Mouse (Mus musculus) forebrain, embryonic 16.5 days (tissue): Measurements from ENCODE around the gene Trim56. TPM values are rescaled to one million over a fixed set of nuclear protein-coding genes. Genes with fewer than 3 reads are reported as not detected.

Experiments
- ATAC-seq: fragments of 200-750 bp; cut with Nextera tagmentation; 2 replicates; pipeline ENCODE4 v1.8.0; 2017; ENCODE audit warnings: mild to moderate bottlenecking, moderate library complexity
- H3K27ac ChIP-seq: fragments of 300-500 bp; sonication (generic); 2 replicates; pipeline ENCODE4 v1.5.1; 2014; ENCODE audit warnings: low read length, control low read depth
- H3K27me3 ChIP-seq: fragments of 300-500 bp; sonication (generic); replicated peaks from 2 replicates; pipeline ENCODE4 v1.6.1; 2014; ENCODE audit warnings: low read length; ENCODE audit not compliant: control insufficient read depth, insufficient read depth
- H3K36me3 ChIP-seq: fragments of 300-500 bp; sonication (generic); 2 replicates; pipeline ENCODE4 v1.6.1; 2014; ENCODE audit not compliant: control insufficient read depth, insufficient read depth
- H3K4me1 ChIP-seq: fragments of 300-500 bp; sonication (generic); replicated peaks from 2 replicates; pipeline ENCODE4 v1.6.1; 2014; ENCODE audit warnings: low read length; ENCODE audit not compliant: control insufficient read depth, insufficient read depth
- H3K4me2 ChIP-seq: fragments of 300-500 bp; sonication (generic); 2 replicates; pipeline ENCODE4 v1.6.1; 2014; ENCODE audit warnings: mild to moderate bottlenecking, low read length, control low read depth
- H3K4me3 ChIP-seq: fragments of 300-500 bp; sonication (generic); replicated peaks from 2 replicates; pipeline ENCODE4 v1.5.1; 2014; ENCODE audit warnings: mild to moderate bottlenecking, low read length, control low read depth
- H3K9ac ChIP-seq: fragments of 300-500 bp; sonication (generic); replicated peaks from 2 replicates; pipeline ENCODE4 v1.6.1; 2014; ENCODE audit warnings: low read depth, low read length, control low read depth
- H3K9me3 ChIP-seq: fragments of 300-500 bp; sonication (generic); 2 replicates; pipeline ENCODE4 v1.6.1; 2016; ENCODE audit warnings: low read length; ENCODE audit not compliant: control insufficient read depth
- WGBS: fragments of 180-500 bp; shearing (Covaris S2); extraction: QIAGEN DNeasy Blood & Tissue Kit; methylation state at CpG from one replicate; pipeline ENCODE4 v1.1.7; 2014; 5-methylcytosine and 5-hydroxymethylcytosine counted together
- polyA plus RNA-seq: library from polyadenylated mRNA; unstranded; fragments of >200 nt; fragmentation: Nextera tagmentation; extraction: Ambion mirVana; gene quantifications from 2 replicates; pipeline ENCODE4 v1.2.1, GENCODE M21; 2015

Trim56 gene
- polyA plus RNA-seq, 1 experiment from 2014 or later: 2.6 TPM

DNA sequence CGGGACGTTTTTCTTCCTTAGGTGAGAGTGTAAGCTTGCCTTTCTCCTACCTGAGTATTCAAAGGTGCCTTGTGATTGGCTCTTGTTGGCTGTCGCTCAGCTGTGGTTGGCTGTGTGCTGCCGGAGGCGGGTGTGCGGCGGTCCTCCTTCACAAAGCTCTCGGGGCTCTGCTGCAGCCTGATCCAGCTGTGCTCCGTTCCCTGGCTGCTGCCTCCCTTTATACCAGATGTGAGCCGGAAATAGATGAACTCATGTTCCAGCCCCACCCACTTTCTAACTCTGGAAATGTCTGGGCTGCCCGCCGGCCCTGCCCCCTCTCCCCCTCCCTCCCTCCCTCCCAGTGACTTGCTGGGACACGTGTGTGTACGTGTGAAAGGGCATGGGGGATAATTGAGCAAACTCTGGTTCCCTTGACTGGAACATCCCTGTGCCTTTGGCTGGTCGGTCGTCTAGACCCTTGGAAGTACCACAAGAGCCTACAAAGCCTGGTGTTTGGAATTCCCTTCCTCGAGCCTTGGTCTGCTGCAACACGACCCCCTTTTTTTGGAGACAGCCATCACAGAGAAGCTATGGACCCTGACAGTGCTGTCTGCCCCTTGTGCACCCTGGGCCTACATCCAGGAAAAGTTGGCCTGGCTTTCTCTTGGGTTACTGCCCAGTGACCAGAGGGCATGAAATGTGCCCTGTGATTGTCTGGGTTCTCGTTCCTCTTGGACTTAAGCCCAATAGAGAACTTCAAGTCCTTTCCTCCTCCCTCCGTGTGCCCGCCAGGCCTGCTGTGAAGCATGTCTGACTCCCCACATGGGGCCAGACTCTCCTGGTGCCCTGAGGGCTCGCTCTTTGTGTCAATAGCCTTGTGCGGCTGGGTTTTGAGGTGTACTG lies 43.7 kb downstream of the Trim56 start, which contains the start of gene Serpine1:
Gene Serpine1 (minus strand): TSS at position 190 of the 882 bp plus-strand sequence.
- H3K9ac ChIP-seq: peak within 1 kb of the TSS; percentile 28
- WGBS: 17% methylated on average over 23 of the region's 23 CpGs
- H3K27ac ChIP-seq: peak within 1 kb of the TSS; percentile 43
- no peaks in the 10 kb centered on the region for H3K27me3 ChIP-seq
- H3K9me3 ChIP-seq: no peaks in the 10 kb centered on the region
- H3K4me1 ChIP-seq: peaks cover 11% of the 10 kb centered on the region
- H3K4me2 ChIP-seq: peak within 1 kb of the TSS; percentile 52
- ATAC-seq: peak; percentile 94
- H3K36me3 ChIP-seq: no peaks in the 10 kb centered on the region
- H3K4me3 ChIP-seq: peak within 1 kb of the TSS; percentile 30

DNA sequence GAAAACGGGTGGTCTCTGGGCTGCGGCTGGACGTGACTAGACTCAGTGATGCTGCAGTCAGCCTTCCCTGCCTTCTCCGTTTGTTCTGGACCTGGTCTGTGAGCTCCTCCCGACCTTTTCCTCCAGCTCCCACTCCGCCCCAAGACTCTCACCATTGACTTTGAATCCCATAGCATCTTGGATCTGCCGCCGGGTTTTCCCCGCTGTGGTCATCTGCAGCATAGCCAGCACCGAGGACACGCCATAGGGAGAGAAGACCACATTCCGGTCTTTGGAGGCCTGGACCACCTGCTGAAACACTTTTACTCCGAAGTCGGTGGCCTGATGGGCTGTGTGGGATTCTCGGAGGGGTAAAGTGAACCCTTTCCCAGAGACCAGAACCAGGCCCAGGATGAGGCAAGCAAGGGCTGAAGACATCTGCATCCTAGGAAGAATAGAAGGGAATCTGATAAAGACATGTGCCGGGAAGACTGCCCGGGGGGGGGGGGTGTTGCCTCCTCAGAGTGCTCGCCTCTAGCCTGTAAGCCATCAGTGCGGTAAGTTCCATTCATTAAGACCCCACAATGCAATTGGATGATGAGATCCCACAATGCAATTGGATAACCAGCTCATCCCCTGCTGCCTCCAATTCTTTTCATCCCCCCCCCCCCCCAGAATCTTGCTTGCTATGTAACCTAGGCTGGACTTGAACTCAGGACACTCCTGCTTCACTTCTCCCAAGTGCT lies 45.0 kb downstream of the Trim56 start:
- 88% methylated on average over 19 of the region's 19 CpGs for WGBS
- no peaks in the 10 kb centered on the region for H3K9me3 ChIP-seq
- no peak overlapping the region for H3K4me3 ChIP-seq
- H3K4me1 ChIP-seq: peaks cover 11% of the 10 kb centered on the region
- H3K4me2 ChIP-seq: no peak overlapping the region
- no peaks in the 10 kb centered on the region for H3K36me3 ChIP-seq
- no peak for ATAC-seq
- H3K27me3 ChIP-seq: no peaks in the 10 kb centered on the region
- no peak overlapping the region for H3K27ac ChIP-seq
- no peak overlapping the region for H3K9ac ChIP-seq

DNA sequence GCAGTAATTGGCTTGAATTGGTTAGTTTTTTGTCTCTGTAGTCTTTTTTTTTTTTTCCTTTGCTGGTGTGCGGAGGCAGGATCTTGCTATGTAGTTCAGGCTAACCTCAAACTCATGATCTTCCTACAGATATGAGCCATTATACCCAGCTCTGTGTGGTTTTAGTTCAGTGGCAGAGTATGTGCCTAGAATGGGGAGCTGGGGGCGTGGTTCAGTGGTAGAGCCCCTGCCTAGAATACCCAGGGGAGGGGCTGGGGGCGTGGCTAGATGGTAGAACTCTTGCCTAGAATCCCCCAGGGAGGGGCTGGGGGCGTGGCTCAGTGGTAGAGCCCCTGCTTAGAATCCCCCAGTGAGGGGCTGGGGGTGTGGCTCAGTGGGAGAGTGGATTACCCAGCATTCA lies 47.3 kb downstream of the Trim56 start:
- Histone ChIP-seq H3K4me3 (no peak overlapping the region), H3K9me3 (no peaks in the 10 kb centered on the region), H3K36me3 (no peaks in the 10 kb centered on the region), H3K27ac (no peak overlapping the region), H3K4me2 (no peak overlapping the region), H3K9ac (no peak overlapping the region), H3K4me1 (peaks cover 11% of the 10 kb centered on the region), H3K27me3 (no peaks in the 10 kb centered on the region)
- WGBS: 88% methylated on average over 3 of the region's 4 CpGs
- no peak for ATAC-seq

DNA sequence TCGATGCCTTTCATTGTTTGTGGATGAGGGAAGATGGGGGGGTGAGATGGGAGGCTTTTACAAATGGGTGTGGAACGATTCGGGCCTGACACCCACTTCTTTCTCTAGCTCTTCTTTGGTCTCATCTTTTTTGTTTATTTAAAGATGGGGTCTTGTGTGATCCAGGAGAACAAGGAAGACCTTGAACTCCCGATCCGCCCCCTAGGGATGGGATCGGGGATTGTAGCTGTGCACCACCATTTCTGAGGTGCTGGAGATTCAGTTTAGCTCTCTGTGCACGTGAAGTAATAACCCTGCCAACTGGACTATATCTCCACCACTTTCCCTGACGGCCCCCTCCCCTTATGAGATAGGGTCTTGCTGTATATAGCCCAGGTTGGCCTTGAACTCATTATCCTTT lies 50.1 kb downstream of the Trim56 start:
- Histone ChIP-seq H3K4me1 (no peaks in the 10 kb centered on the region), H3K4me2 (no peak overlapping the region), H3K4me3 (no peak overlapping the region), H3K36me3 (no peaks in the 10 kb centered on the region), H3K27ac (no peak overlapping the region), H3K9me3 (no peaks in the 10 kb centered on the region), H3K27me3 (no peaks in the 10 kb centered on the region), H3K9ac (no peak overlapping the region)
- WGBS: 78% methylated on average over 8 of the region's 8 CpGs
- ATAC-seq: no peak

DNA sequence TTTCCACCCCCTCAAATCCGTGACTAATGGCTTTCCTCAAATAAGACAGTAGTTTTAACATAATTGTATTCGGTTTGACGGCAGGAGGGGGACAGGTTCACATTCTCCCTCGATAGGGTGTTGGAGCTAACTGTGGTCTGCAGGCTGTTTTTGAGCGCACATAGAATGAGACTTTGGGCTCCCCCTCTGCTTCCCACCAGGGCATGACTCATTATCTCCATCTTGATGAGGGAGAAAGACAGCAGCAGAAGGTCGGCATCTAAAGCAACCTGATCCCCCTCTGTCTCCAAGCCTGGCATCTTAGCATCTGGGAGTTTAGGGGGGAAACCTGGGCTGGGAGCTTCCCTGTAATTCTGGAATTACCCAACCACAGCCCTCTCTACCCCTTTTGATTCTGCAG lies 50.6 kb downstream of the Trim56 start:
- no peaks in the 10 kb centered on the region for H3K4me1 ChIP-seq
- H3K9ac ChIP-seq: no peak overlapping the region
- no peak overlapping the region for H3K4me3 ChIP-seq
- H3K36me3 ChIP-seq: no peaks in the 10 kb centered on the region
- no peak overlapping the region for H3K27ac ChIP-seq
- no peaks in the 10 kb centered on the region for H3K9me3 ChIP-seq
- H3K4me2 ChIP-seq: no peak overlapping the region
- H3K27me3 ChIP-seq: no peaks in the 10 kb centered on the region
- no peak for ATAC-seq
- 63% methylated on average over 6 of the region's 6 CpGs for WGBS

DNA sequence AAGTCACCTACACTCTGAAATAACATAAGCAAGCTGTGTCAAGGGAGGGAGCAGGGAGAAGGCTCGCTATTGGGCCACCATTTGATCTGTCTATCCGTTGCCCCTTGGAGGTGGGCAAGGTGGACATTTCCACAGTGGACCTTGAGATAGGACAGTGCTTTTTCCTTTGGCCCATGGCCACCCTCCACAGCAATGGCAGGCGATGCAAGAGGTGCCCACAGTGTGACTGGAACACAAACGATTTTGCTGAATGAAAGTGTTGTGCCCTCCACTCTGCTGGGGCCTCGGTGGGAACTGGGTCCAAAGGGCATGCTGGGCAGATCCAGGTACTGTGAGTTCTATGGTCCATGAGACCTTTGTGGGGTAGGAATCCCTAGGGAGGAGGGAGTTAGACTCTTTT lies 53.4 kb downstream of the Trim56 start:
- WGBS: 90% methylated on average over 5 of the region's 5 CpGs

DNA sequence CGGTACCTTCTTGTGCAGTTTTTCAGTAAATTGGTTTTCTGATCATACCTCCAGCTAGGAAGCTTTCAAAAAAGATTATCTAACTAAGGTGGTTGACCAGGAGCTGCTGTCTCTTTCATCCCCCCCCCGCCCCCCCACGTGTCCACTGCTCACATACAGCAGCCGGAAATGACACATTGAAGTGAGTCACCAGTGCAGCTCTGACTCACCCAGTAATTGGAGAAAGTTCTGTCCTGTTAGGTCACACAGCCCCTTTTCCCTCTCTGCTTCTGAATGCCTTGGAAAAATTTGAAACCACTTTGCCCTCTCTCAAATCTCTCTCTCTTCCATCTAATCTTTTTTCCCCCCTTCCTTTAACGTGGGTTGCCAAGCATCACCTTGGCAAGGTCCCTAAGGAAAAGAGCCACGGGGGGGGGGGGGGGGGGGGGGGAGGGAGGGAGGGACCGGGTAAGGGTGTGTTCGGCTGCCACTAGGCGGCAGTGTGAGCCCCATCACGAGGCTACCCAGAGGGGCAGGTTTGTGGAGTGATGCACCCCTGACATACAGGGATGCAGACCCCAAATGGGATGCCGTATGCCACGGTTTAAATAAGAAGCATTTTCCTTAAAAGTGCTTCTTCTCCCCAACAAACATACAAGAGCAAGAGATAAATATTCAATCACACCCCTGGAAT lies 54.1 kb downstream of the Trim56 start:
- no peak overlapping the region for H3K4me2 ChIP-seq
- H3K27ac ChIP-seq: no peak overlapping the region
- ATAC-seq: no peak
- no peaks in the 10 kb centered on the region for H3K36me3 ChIP-seq
- 24% methylated on average over 11 of the region's 12 CpGs for WGBS
- no peaks in the 10 kb centered on the region for H3K4me1 ChIP-seq
- no peaks in the 10 kb centered on the region for H3K27me3 ChIP-seq
- H3K9me3 ChIP-seq: no peaks in the 10 kb centered on the region
- no peak overlapping the region for H3K9ac ChIP-seq
- no peak overlapping the region for H3K4me3 ChIP-seq

More for the DNA sequence above, 53.4 kb downstream of the Trim56 start:
- Histone ChIP-seq H3K4me2 (no peak overlapping the region), H3K36me3 (no peaks in the 10 kb centered on the region), H3K27me3 (no peaks in the 10 kb centered on the region), H3K9ac (no peak overlapping the region), H3K27ac (no peak overlapping the region), H3K4me1 (no peaks in the 10 kb centered on the region), H3K4me3 (no peak overlapping the region), H3K9me3 (no peaks in the 10 kb centered on the region)
- no peak for ATAC-seq
